Mouse (Mus musculus) urinary bladder, postnatal 14 days (tissue): ENCODE data around the gene Birc5.
"Not testable (repeated sequence)": the region's sequence is repeated elsewhere in the genome, so short reads cannot be mapped to it uniquely, and the experiment has no call there.

Source experiments
- DNase-seq: peaks from one replicate; pipeline ENCODE4 v3.0.0; 2021; ENCODE audit warnings: low spot score

Gene Birc5

DNA sequence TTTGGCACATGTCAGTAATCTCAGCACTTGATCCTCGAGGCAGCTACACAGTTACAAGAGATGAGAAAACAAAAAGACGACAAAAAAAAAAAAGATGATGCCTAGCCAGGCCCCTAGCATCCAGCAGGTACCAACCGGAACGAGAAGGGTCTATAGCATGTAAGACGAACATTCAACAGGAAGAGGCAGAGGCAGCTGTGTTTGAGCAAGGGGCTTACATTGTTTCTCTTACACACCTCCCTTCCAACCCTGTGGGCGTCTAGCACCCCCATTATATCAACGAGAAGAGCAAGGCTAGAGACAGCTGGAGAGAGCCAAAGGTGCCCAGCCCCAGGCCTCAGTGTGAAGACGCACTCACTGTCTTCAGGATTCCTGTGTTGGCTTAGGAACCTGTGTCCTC, 22.1 kb upstream of the Birc5 start:
- no peak for DNase-seq

DNA sequence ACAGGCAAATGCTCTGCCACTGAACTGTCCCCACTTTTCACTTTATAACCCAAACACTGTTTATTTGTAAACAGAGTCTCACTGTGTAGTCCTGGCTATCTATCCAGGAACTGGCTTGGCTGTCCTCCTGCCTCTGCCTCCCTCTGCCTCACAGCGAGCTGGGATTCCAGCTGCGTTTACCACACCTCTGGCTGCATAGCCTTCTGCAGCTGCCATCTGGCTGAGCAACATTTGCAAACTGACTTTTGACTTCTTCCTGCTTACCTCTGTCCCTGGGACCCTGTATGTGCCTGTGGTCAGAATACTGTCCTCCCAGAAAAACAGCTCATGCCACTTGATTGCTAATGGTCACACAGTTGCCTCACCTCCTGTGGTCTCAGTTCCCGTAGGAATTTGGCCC, 21.7 kb upstream of the Birc5 start:
- no peak for DNase-seq

DNA sequence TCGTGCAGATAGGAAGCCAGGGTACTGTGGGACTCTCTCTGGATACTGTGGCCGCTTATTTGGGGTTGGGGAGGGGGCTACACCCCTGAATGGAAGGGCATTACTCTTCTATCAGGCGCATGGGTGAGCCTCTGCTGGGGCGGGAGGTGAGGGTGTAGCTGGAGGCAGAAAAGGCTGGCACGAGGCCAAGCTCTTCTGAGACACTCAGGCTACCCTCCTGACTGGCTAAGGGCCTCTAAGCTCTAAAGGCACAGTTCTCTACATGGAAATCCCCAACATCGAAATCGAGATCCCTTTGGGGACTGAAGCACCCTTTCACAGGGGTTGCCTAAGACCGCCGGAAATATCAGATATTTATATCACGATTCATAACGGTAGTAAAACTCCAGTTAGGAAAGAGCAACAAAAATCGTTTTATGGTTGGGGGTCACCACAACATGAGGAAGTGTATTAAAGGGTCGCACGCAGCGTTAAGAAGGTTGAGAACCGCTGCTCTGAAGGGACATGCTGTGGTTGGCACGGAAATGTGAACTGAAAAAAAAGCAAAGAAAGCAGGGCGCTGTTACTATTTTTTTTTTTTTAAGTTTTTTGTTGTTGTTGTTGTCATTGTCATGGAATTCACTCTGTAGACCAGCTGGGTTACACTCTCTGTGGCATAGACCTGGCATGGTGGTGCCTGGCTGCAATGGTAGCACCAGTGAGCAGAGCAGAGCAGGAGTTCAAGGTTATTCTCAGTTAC, 20.7 kb upstream of the Birc5 start:
- DNase-seq, result no peak

DNA sequence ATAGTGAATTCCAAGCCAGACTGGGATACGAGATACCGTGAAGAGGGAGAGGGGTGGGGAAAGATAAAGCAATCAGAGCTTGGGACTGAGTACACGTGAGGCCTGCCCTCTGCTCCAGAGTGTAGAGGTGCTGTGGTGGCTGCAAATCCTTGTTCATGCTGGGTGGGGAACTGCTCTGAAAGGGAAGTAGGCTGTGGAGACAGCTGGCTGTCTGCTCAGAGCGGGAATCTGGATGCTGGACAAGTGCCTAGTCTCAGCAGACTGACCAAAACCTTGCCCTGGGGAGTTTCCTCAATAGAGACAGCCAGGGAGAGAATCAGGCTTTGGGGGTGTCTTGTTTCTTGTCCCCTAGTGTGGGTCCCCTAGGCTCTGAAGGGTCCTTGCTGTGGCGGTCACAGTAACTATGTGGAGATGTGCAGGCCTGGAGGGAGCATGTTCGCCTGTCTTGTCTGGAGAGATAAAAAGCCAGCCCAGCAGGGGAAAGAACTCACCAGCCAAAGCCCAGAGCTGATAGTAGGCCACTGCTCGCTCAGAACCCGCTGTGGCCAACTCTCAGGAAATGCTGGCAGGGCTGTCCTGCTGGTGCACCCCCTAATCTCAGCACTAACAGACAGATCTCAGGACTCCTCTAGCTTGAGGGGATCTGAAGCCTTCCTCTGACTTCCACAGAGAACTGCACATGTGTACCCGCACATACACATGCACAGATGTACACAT, 20.0 kb upstream of the Birc5 start:
- no peak for DNase-seq

DNA sequence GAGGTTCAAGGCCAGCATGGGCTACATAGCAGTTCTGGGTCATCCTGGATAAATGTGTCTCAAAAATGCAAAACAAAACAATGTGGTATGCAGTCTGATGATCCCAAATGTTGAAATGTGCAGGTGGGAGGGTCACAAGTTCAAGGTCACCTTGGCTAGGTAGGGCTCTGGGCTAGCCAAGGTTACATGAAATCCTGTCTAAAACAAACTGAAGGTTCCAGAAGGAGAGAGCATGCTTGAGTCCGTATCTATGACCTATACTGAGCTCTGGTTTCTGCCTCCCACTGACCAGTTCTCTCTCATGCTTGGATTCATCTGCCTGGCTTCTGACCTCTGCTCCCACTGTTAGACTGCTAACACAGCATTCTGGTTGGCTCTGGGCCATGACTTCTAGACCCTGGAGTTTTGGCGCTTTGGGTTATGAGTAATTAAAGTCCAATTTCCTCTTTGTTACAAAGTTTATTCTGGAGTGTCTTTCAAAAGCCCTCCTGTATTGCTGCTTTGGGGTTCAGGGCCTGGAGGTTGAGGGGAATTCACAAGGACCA, 19.3 kb upstream of the Birc5 start:
- no peak for DNase-seq

DNA sequence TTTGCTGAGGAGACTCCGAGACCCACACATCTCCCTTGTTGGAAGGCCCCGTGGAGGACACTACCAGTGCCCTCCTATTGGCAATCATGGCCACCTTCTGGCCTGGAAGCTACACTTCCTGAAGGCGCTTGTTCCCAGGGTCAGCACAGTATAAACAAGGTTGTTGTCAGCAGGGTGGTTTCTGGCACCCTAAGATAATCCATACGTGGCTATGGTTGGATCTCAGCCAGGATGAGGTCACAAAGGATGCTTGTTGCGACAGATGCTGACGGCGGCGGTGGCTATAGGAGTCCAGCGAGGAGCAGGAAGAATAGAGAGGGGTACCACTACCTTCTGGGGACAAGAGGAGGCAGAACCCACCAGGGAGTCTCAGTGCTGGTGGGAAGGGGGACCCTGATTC, 18.6 kb upstream of the Birc5 start:
- DNase-seq, result no peak

DNA sequence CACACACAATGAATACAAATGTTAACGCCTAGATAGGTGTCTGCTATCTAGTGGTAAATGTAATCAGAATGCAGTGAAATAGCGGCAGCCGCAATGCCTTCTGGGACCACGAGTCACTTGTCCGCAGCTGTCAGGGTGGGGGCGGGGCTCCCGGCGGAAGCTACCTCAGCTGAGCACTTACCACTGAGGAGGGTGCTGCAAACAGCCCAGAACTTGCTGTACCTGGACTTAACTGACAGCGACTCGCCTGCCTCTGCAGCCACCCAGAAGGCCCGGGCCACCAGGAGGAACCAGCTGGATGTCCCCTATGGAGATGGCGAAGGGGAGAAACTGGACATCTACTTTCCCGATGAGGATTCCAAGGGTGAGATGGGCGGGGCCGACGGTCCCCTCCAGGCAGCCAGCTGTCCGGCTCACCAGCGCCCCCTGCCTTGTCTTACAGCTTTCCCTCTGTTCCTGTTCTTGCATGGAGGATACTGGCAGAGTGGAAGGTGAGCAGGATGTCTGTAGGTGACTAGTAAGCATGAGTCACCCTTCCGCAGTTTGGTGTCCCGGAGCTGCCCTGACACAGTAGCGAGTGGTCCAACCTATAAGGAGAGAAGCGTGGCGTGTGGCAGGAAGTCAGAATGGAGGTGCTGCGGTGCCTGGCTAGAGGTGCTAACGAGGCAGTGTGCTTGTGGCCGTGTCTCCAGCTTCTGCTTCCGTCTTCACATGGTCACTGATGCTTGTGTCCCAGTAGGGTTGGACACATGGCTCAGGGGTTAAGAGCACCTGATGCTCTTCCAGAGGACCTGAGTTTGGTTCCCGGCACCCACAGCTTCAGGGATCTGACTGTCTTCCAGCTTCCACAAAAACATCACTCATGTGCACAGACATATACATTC, 16.7 kb upstream of the Birc5 start:
- DNase-seq, result peak; percentile 78

DNA sequence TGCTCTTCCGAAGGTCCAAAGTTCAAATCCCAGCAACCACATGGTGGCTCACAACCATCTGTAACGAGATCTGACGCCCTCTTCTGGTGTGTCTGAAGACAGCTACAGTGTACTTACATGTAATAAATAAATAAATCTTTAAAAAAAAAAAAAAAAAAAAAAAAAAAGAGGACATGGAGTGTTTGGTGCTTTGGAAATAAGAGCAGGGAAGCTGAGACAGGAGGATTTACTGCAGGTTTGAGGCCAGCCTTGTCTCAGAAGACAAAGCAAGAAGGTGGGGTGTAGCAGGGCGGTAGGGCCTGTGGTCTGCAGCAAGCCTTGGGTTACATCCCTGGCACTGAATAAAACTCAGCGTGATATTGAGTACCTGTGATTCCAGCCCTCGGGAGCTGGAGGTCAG, 15.5 kb upstream of the Birc5 start:
- not testable (repeated sequence) for DNase-seq

DNA sequence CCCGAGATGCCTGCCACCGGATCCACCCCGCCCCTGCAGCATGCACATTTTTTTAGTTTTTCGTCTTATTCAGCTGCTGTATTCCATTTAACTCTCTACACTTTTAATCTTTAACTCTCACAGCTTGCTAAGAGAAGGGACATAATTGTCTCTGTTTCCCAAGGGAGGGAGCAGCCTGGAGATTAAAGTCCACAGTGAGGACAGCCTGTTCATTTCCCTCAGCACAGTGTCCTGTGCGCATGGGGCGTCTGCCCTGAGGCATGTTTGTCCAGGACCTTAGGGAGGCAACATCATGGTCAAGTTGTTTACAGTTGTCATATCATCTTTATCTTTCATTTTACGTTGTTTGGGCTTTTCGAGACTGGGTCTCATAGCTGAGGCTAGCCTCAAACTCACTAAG, 15.0 kb upstream of the Birc5 start:
- DNase-seq, result no peak

DNA sequence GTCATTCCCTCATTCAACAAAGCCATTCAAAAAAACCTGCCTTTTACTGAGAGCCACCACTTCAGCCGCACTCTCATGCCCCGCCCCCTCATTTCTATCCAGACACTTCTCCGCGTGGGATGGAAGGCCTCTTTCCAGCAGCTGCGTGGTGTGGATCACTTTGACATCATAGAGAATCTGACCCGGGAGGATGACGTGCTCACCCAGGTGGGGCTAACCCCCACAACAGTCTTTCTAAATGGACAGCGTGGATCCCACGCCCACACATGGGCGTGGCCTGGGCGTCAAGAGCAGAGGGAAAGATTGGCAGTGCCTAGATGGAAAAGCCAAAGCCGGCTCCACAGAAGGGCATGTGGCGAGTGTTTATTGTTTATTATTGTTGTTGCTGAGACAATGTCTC, 12.7 kb upstream of the Birc5 start:
- no peak for DNase-seq

DNA sequence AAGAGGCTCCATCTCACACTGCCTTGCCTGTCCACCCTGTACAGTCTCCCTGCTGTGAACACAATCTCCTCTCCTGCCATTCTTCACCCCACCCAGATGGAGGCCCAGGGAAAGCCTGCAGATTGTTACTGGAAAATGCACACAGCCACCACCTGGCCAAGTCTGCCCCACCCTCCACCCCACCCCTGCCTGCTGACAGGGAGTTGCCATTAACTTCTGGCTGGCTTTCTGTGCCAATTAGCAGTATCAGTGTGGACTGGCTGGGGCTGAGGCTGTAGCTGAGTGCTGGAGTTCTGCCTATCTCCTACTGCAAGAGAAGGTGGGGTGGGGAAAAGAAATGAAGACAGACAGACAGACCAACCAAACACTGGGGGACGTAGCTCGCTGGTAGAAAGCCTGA, 10.5 kb upstream of the Birc5 start:
- no peak for DNase-seq

DNA sequence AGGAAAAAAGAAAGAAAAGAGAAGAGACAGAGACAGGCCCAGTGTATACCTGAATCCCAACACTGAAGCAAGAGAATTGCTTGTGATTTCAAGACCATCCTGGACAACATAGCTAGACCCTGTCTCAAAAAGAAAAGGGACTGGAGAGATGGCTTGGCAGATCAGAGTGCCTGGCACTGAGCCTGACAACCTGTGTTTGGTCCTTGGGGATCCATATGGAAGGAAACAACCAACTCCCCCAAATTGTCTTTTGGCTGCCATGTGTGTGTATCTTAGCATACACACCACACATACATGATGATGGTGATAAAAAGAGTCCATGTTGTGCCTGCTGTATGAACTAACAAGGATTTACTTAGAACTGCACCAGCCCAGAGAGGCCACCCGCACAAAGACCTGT, 10.0 kb upstream of the Birc5 start:
- no peak for DNase-seq

DNA sequence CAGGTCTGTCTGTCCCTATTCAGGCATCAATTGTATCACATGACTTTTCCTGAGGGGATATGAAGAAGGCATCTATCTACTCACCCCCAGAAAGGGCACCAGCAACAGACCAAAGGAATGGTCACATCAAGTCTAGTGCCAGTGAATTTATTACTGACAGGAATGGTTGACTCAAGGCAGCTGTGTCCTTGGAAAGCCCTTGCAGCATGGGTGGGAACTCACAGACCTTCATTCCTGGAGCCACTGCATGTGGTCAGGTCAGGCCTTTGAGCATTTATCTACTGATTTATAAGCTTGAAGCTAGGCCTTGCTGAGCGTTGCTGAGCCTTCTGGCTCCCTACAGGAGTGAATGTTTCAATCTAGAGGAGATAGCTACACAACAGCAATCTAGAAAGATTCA, 8.1 kb upstream of the Birc5 start:
- DNase-seq, result no peak

DNA sequence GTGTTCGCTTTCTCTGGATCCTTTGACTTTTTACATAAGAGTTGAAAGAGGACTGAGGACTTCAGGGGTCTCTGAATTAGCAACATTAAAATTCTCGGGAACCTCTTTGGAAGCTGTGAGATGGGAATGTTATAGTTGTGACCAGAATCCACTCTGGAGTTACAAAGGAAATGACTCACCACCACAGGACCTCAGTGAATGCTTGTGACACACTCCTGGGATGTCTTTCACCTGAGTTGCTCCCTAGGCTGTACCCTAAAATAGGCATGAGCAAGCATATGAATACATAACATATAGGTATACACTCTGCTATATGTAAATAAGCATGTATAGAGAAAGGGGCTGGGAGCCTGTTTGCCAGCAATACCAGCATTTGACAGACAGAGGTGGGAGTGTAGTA, 5.6 kb upstream of the Birc5 start:
- no peak for DNase-seq

DNA sequence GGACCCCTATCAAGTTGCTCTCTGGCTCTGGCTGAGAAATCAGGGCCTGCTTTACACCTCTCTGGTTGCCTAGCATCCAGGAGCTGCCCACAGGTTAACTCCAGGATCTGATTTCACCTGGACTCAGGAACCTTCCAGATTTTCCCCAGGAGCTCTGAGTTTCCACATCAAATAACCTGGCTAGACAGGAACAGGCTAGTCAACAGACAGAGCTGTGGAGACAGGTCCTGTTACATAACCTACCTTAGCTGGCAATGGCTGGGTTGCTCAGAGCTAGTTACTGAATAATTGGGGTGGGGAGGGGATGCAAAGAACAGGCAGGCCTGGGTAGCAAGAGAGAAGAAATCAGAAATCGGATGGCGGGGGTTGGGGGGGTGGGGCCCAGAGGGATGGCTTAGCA, 4.1 kb upstream of the Birc5 start:
- DNase-seq, result no peak

DNA sequence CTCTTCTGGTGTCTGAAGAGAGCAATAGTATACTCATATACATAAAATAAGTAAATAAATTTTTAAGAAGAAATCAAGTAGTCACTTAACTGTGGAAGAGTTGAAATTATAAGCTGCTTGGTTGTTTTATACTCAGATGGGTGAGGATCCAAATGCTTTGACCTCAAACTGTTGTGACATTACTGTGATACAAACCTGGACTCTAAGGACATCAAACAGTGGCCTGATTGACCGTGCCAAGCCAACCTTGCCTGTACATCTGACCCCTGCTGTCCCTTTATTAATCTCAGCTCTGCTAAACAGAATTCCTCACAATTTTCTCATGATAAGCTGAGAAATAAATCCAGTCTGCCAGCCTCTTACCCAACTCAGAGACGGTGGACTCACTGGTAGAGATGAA, 3.4 kb upstream of the Birc5 start:
- DNase-seq, result no peak

DNA sequence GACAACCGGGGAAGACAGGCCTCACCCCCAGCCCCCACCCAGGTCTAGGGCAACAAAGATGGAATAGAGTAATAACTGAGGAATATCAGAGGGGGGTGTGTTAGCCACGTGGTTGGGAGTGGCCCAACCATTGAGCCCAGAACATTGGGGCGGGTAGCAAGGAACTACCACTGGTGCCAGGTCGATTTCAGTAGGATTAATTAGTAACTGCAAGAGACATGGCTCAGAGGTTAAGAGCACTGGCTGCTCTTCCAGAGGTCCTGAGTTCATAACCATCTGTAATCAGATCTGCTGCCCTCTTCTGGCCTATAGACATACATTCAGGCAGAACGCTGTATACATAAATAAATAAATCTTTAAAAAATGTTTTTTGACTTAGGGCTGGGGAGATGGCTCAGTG, 2.4 kb upstream of the Birc5 start:
- no peak for DNase-seq

DNA sequence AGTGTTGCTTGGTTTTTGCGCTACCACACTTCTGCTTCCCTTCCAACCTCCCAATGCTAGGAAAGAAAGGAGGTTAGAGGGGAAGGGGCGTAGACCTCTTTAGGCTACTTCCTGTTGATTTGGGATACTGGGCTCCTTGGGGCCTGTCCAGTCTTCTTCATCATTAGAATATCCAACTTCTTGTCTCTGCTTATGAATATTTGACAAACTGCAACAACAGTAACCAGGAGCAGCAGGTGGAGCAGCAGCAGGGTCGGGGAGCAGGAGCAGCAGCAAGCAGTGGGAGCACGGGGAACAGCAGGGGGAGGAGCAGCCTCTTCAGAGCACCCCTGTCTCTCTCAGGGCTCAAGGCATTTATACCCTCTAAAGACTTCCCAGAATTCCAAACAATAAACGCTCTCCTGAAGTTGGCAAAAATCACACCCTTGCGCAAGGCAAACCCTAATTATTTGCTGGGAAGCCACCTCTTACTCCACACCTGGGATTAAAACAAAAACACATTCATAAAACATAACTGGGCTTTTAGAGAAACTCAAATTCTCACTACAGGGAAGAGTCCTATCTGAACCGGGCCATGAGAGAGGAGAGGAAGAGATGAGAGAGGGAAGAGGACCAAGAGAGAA, 1.3 kb upstream of the Birc5 start:
- DNase-seq, result no peak

DNA sequence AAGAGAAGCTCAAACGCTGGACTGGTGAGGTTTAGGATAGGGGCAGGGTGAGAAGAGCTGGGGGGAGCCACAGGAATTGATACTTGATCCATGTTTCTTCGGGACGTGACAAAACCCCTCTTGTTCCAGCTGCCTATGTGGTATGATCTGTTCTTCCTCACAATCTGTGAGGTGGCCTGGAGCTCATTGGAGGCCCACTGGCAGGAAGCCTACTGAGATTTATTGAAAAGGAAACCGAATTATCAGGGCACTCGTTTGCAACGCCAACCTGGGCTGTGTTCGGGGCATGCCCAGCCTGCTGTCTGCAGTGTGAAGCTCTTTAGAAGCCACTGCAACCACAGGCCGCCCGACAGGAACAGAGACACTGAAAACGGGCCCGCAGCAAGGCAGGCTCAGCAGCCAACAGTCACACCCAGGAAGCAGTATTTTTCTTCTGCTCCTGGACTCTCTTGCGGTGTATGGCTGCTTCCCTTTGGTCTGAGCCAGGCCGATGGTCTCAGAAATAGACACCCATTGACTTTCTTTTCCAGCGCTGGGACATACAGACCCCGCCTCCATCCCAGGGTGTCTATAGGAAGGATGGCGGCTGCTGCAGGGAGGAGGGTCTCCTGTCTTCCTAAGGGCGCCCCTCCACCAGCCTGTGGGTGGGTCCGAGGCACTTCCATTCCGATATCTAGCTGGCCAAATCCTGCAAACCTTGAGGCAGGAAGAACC, 623 bp upstream of the Birc5 start:
- peak; percentile 45 for DNase-seq

DNA sequence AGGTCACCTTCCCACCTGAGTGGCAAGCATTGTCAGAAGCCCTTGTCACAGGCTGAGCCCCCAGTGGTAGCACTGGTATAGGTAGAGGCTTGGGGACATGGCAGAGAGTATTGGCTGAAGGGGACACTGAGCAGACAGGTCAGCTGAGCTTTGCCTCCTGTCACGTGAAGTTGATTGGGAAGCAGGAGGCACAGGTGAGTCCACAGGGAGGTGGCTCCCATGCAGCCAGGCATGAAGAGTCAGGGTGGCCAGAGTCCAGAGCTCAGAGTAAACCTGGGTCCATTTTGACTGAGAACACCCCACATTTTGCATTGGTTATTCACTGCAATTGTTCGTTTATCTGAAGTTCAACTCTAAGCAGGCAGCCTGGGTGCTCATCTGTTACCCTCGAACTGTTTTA, 3.8 kb downstream of the Birc5 start:
- no peak for DNase-seq

DNA sequence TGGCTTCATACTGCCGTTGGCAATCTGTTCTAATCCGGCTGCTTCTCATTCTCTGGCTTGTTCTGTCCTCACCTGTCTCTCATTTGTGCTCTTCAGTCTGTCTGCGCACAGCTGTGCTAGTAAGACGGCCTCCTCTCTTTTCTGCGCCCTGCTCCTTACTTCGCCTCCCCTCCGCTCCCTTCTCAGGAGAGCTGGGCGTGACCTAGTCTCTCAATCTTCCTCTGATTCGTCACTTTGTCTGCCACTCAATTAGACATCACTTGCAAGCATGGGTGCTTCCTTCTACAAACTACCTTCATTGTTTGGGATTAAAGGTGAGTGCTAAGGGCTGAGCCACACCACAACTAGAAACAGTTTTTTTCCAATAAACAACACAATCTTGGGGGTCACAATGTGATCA, 5.2 kb downstream of the Birc5 start:
- no peak for DNase-seq

DNA sequence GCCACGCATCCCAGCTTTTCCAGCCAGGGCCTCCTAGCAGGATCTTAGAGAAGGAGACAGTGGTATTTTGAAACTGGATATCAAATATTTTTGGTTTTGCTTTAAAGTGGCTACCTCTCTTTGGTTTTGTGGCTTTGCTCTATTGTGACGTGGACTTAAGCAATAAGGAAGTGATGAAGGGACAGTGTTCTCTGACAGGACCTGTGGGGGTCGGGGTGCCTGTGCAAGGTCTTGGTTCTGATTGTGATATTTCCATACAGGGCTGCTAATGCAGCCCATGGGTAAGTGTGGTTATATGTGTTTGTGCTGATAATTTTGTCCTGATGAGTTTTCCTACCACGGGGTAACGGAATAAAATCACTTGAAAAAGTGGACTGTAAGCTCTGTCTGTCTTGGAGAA, 6.3 kb downstream of the Birc5 start:
- DNase-seq, result no peak
